Mouse (Mus musculus) E14TG2a.4 (cell line): ENCODE measurements at regions not wholly inside any gene's neighbourhood (a gene's known extent, or its start where the extent isn't known, plus 50 kb on each side); places are given as distances from the start of the nearest gene placed in this dataset.
A peak's percentile ranks its signal among the peaks of the same experiment; 100 is the strongest.

Source experiments
- CTCF ChIP-seq: conservative IDR thresholded peaks from 2 replicates; pipeline ENCODE4 v1.5.1; 2014; ENCODE audit warnings: low read length
- POU5F1 ChIP-seq: IDR thresholded peaks from 2 replicates; pipeline ENCODE4 v1.6.1; 2014; ENCODE audit warnings: low read length, borderline replicate concordance

DNA sequence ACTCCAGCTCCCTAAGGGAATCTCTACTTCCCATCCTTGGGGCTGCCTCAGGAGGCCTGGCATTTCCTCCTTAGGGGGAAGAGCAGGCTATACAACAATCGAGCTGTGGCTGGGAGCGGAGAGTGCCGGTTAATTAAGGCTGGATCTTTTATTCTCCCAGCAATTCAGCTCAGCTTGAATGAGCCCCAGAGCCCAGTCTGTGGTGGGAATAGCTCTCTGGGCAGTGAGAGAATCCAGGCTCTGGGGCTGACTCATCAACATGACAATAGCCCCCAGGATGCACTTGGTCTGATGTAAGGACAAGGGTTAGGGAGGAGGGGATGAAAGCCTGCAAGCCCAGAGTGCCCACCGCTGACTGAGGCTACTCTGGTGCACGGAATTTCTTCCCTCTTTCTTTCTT lies 280.2 kb upstream of the Sox9 start:
- TF ChIP-seq CTCF (no peak), POU5F1 (peak; percentile 70; the same call in 1 of the 2 replicates)
